Comparison of ENCODE assay signal across 25 mouse cellular contexts in the genomic region with DNA sequence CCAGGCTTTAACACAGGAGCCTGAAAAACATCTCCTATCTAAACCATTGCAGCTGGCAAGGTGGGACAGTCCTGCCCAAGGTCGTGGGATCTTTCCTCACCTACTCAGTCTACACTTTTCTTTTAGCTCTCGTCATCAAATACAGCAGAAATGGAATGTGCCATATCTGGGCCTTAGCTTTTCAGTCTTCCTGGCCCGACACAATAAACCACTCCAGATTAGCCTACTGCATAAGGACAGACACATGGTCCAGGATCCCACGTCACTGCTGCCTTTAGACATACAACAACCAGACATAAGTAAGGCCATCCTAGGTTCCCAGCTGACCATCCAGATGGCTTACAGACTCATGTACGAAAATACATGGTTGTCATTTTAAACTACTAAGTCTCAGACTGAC. TPM values are rescaled to one million over a fixed set of nuclear protein-coding genes. Genes with fewer than 3 reads are reported as not detected.
DNase-seq lines count a peak whose midpoint lies in the region; ATAC-seq lines count a peak whose summit lies in the region.
"Had no signal": no experiment of that assay in that cellular context is flagged by ENCODE, and none has a peak within 500 bp of the region (broad histone marks: within the 10 kb centered on the region; RNA-seq: fewer than 3 reads in every experiment).

No protein-coding gene starts in this region.

- DNase-seq in frontal cortex, postnatal 25 days (ENCODE audit: low spot score in 2 of 2): no peak
- peak; percentile 21 for DNase-seq in layer of hippocampus, adult 9-11 months
- DNase-seq in layer of hippocampus, postnatal 14 days (ENCODE audit: low spot score in 2 of 2): no peak
- peak; percentile 48 to 86 for DNase-seq in right cerebral cortex, postnatal 10 days (ENCODE audit: low spot score in 2 of 2)
- DNase-seq in right cerebral cortex, postnatal 14 days: no peak
- no peak for DNase-seq in kidney, adult 18-20 months
- no peak for DNase-seq in ovary, adult 18-20 months (ENCODE audit: low spot score)
- DNase-seq: adrenal gland, postnatal 10 days; cerebellum, adult 11 months; cerebellum, adult 9-10 months; embryo, embryonic 11 days; gastrocnemius, postnatal 14 days; heart, postnatal 4 days; kidney, adult 9 months; kidney, postnatal 10 days; liver, postnatal 0 days; lung, postnatal 36 days; retina, postnatal 1 day; thymus, postnatal 14 days had no signal

- peak; percentile 71 for ATAC-seq in frontal cortex, adult (ENCODE audit: low TSS enrichment)
- ATAC-seq: forebrain, embryonic 16.5 days; intestine, embryonic 16.5 days; liver, embryonic 12.5 days; liver, postnatal 0 days had no signal

RNA-seq across cellular contexts. Expression of a gene that starts 28.0 kb away (rescaled TPM):
- 10 to 100 TPM; 13.8 to 14.1 TPM for total RNA-seq in layer of hippocampus, postnatal 14 days (2021)
- total RNA-seq: G1E; megakaryocyte, adult 5-6 weeks had no signal

RNA-seq across cellular contexts. Expression of a gene that starts 44.0 kb away (rescaled TPM):
- 10 to 100 TPM; 90.1 to 93.9 TPM for total RNA-seq in layer of hippocampus, postnatal 14 days (2021)

Comparison
In these comparisons a context has a peak if more than half of its experiments do, and no peak if none do; other contexts are left out.
1. DNase-seq: peak in layer of hippocampus, adult 9-11 months (single experiment) and right cerebral cortex, postnatal 10 days (2 of 2); none in frontal cortex, postnatal 25 days (0 of 2), layer of hippocampus, postnatal 14 days (0 of 2), right cerebral cortex, postnatal 14 days (single experiment), kidney, adult 18-20 months (single experiment) and ovary, adult 18-20 months (single experiment).